Mouse (Mus musculus) heart, embryonic 11.5 days (tissue): ENCODE data around the gene Nolc1. TPM values are rescaled to one million over a fixed set of nuclear protein-coding genes. Genes with fewer than 3 reads are reported as not detected.

ENCODE experiments used
- ATAC-seq: fragments of 200-750 bp; cut with Nextera tagmentation; replicated peaks from 2 replicates; pipeline ENCODE4 v1.8.0; 2017; ENCODE audit warnings: moderate library complexity; ENCODE audit not compliant: insufficient number of reproducible peaks, low FRiP score, low TSS enrichment
- H3K27ac ChIP-seq: fragments of 300-500 bp; sonication (generic); 2 replicates; pipeline ENCODE4 v1.5.1; 2014; ENCODE audit warnings: mild to moderate bottlenecking, low read depth, low read length
- H3K27me3 ChIP-seq: fragments of 300-500 bp; sonication (generic); 2 replicates; pipeline ENCODE4 v1.6.1; 2014; ENCODE audit warnings: mild to moderate bottlenecking, low read length, mixed read lengths; ENCODE audit not compliant: control insufficient read depth, insufficient read depth
- H3K36me3 ChIP-seq: fragments of 300-500 bp; sonication (generic); 2 replicates; pipeline ENCODE4 v1.6.1; 2014; ENCODE audit warnings: mild to moderate bottlenecking, low read length, moderate library complexity, mixed read lengths; ENCODE audit not compliant: control insufficient read depth, insufficient read depth
- H3K4me1 ChIP-seq: fragments of 300-500 bp; sonication (generic); 2 replicates; pipeline ENCODE4 v1.6.1; 2014; ENCODE audit warnings: low read length; ENCODE audit not compliant: control insufficient read depth, insufficient read depth
- H3K4me2 ChIP-seq: fragments of 300-500 bp; sonication (generic); 2 replicates; pipeline ENCODE4 v1.6.1; 2014; ENCODE audit warnings: mild to moderate bottlenecking, moderate library complexity
- H3K4me3 ChIP-seq: fragments of 300-500 bp; sonication (generic); 2 replicates; pipeline ENCODE4 v1.5.1; 2014; ENCODE audit warnings: low read depth, low read length
- H3K9ac ChIP-seq: fragments of 300-500 bp; sonication (generic); 2 replicates; pipeline ENCODE4 v1.6.1; 2014; ENCODE audit warnings: mild to moderate bottlenecking, low read depth, low read length, moderate library complexity
- H3K9me3 ChIP-seq: fragments of 300-500 bp; sonication (generic); replicated peaks from 2 replicates; pipeline ENCODE4 v1.6.1; 2016; ENCODE audit warnings: low read length; ENCODE audit not compliant: control insufficient read depth
- WGBS: fragments of 180-500 bp; shearing (Covaris S2); extraction: QIAGEN DNeasy Blood & Tissue Kit; methylation state at CpG from one replicate; pipeline ENCODE4 v1.1.7; 2014; ENCODE audit not compliant: insufficient replicate concordance; 5-methylcytosine and 5-hydroxymethylcytosine counted together
- polyA plus RNA-seq: library from polyadenylated mRNA; unstranded; fragments of >200 nt; fragmentation: Nextera tagmentation; extraction: Ambion mirVana; gene quantifications from 2 replicates; pipeline ENCODE4 v1.2.1, GENCODE M21; 2014

The Nolc1 gene
- polyA plus RNA-seq, 1 experiment from 2014 or later, result 65.4 TPM

GRCm38 (mm10) chr19:46040149-46040902 lies 35.3 kb upstream of the Nolc1 start:
- H3K36me3 ChIP-seq, result peaks cover 9% of the 10 kb centered on the region
- H3K4me2 ChIP-seq, result peak overlapping the region; percentile 84
- WGBS, result 44% methylated on average over 14 of the region's 14 CpGs
- no peaks in the 10 kb centered on the region for H3K9me3 ChIP-seq
- H3K27me3 ChIP-seq, result no peaks in the 10 kb centered on the region
- H3K27ac ChIP-seq, result peak overlapping the region; percentile 96
- H3K4me3 ChIP-seq, result peak overlapping the region; percentile 79
- H3K4me1 ChIP-seq, result peaks cover 64% of the 10 kb centered on the region
- ATAC-seq, result no peak
- peak overlapping the region; percentile 89 for H3K9ac ChIP-seq

- Histone ChIP-seq H3K27ac (peak overlapping the region; percentile 96), H3K36me3 (no peaks in the 10 kb centered on the region), H3K4me1 (peaks cover 73% of the 10 kb centered on the region), H3K27me3 (no peaks in the 10 kb centered on the region), H3K9me3 (no peaks in the 10 kb centered on the region), H3K9ac (peak overlapping the region; percentile 77), H3K4me3 (peak overlapping the region; percentile 96), H3K4me2 (peak overlapping the region; percentile 84)
- no peak for ATAC-seq
- WGBS, result 28% methylated on average over 7 of the region's 7 CpGs
Measured at GRCm38 (mm10) chr19:46041299-46041932, 34.2 kb upstream of the Nolc1 start.

GRCm38 (mm10) chr19:46041933-46042475 lies 33.7 kb upstream of the Nolc1 start:
- peak; percentile 18; the same call in 1 of the 2 replicates for ATAC-seq
- no peaks in the 10 kb centered on the region for H3K36me3 ChIP-seq
- WGBS, result 0% methylated on average over 10 of the region's 14 CpGs

GRCm38 (mm10) chr19:46042476-46043011 lies 33.1 kb upstream of the Nolc1 start:
- Histone ChIP-seq H3K36me3 (no peaks in the 10 kb centered on the region), H3K4me3 (peak overlapping the region; percentile 96), H3K9me3 (no peaks in the 10 kb centered on the region), H3K27me3 (no peaks in the 10 kb centered on the region), H3K4me1 (peaks cover 72% of the 10 kb centered on the region), H3K27ac (peak overlapping the region; percentile 96), H3K9ac (peak overlapping the region; percentile 77), H3K4me2 (peak overlapping the region; percentile 84)
- WGBS, result 7% methylated on average over 6 of the region's 6 CpGs
- ATAC-seq, result no peak

More at GRCm38 (mm10) chr19:46041933-46042475, 33.7 kb upstream of the Nolc1 start:
- Histone ChIP-seq H3K27ac (peak overlapping the region; percentile 96), H3K27me3 (no peaks in the 10 kb centered on the region), H3K4me3 (peak overlapping the region; percentile 96), H3K9ac (peak overlapping the region; percentile 77), H3K4me2 (peak overlapping the region; percentile 84), H3K9me3 (no peaks in the 10 kb centered on the region), H3K4me1 (peaks cover 77% of the 10 kb centered on the region)

GRCm38 (mm10) chr19:46043380-46043779 lies 32.3 kb upstream of the Nolc1 start:
- H3K9me3 ChIP-seq, result no peaks in the 10 kb centered on the region
- 72% methylated on average over 7 of the region's 7 CpGs for WGBS
- peak overlapping the region; percentile 96; the same call in 1 of the 2 replicates for H3K9ac ChIP-seq
- peak overlapping the region; percentile 84 for H3K4me2 ChIP-seq
- H3K36me3 ChIP-seq, result no peaks in the 10 kb centered on the region
- ATAC-seq, result no peak
- no peaks in the 10 kb centered on the region for H3K27me3 ChIP-seq
- H3K4me3 ChIP-seq, result peak overlapping the region; percentile 96
- peaks cover 63% of the 10 kb centered on the region for H3K4me1 ChIP-seq
- peak overlapping the region; percentile 98 for H3K27ac ChIP-seq

GRCm38 (mm10) chr19:46044271-46044992 lies 31.2 kb upstream of the Nolc1 start, which contains the start of gene Pprc1:
Gene Pprc1, plus strand, starts transcription at chr19:46044886.
- Histone ChIP-seq H3K27me3 (no peaks in the 10 kb centered on the region), H3K9me3 (no peaks in the 10 kb centered on the region), H3K4me1 (peaks cover 58% of the 10 kb centered on the region), H3K4me3 (peak within 1 kb of the TSS; percentile 96), H3K27ac (peak within 1 kb of the TSS; percentile 98), H3K36me3 (no peaks in the 10 kb centered on the region), H3K9ac (peak within 1 kb of the TSS; percentile 96), H3K4me2 (peak within 1 kb of the TSS; percentile 84)
- 0 out of 2 replicates have a peak, but pooled peaks have one; percentile 0 for ATAC-seq
- 0% methylated on average over 30 of the region's 34 CpGs for WGBS

GRCm38 (mm10) chr19:46044993-46045695 lies 30.5 kb upstream of the Nolc1 start, which contains the start of gene Ldb1:
Gene Ldb1, minus strand, starts transcription at chr19:46045214.
- Histone ChIP-seq H3K4me3 (peak within 1 kb of the TSS; percentile 96), H3K27ac (peak within 1 kb of the TSS; percentile 98), H3K4me1 (peaks cover 54% of the 10 kb centered on the region), H3K9ac (peak within 1 kb of the TSS; percentile 96), H3K36me3 (no peaks in the 10 kb centered on the region), H3K4me2 (peak within 1 kb of the TSS; percentile 84), H3K27me3 (no peaks in the 10 kb centered on the region), H3K9me3 (no peaks in the 10 kb centered on the region)
- ATAC-seq, result peak; percentile 65
- WGBS, result under 1% methylated on average over 77 of the region's 84 CpGs
